In genomic region chr3:116408856-116409255, GRCm38 (mm10) we compare ENCODE assay signal across 16 mouse cellular contexts.
"Had no signal": no experiment of that assay in that cellular context is flagged by ENCODE, and none has a peak within 500 bp of the region (broad histone marks: within the 10 kb centered on the region; RNA-seq: fewer than 3 reads in every experiment).

No protein-coding gene starts in this region.

- H3K27ac ChIP-seq: lung, embryonic 15.5 days; macrophage; midbrain, embryonic 13.5 days; midbrain, embryonic 15.5 days; neural tube, embryonic 12.5 days; stomach, embryonic 15.5 days; stomach, postnatal 0 days had no signal

- DNase-seq: lung, postnatal 14 days; lung, postnatal 36 days; right cerebral cortex, postnatal 14 days; thymus, adult 2 months; thymus, postnatal 25 days; thymus, postnatal 4 days had no signal

- H3K9me3 ChIP-seq: lung, embryonic 15.5 days; megakaryocyte, embryonic 14.5 days; midbrain, embryonic 13.5 days; midbrain, embryonic 15.5 days; neural tube, embryonic 12.5 days; stomach, embryonic 15.5 days had no signal

- H3K4me3 ChIP-seq: lung, embryonic 15.5 days; megakaryocyte, embryonic 14.5 days; midbrain, embryonic 13.5 days; midbrain, embryonic 15.5 days; neural tube, embryonic 12.5 days; stomach, embryonic 15.5 days had no signal

- H3K27me3 ChIP-seq: lung, embryonic 15.5 days; megakaryocyte, embryonic 14.5 days; midbrain, embryonic 13.5 days; midbrain, embryonic 15.5 days; neural tube, embryonic 12.5 days; stomach, embryonic 15.5 days had no signal

- ATAC-seq: lung, postnatal 0 days; midbrain, embryonic 13.5 days; midbrain, embryonic 15.5 days had no signal

- H3K36me3 ChIP-seq: lung, embryonic 15.5 days; midbrain, embryonic 15.5 days; stomach, embryonic 15.5 days had no signal

- H3K4me2 ChIP-seq: lung, embryonic 15.5 days; midbrain, embryonic 11.5 days; midbrain, embryonic 13.5 days; midbrain, embryonic 15.5 days; neural tube, embryonic 12.5 days; stomach, embryonic 15.5 days had no signal

- H3K9ac ChIP-seq: lung, embryonic 15.5 days; midbrain, embryonic 13.5 days; midbrain, embryonic 15.5 days; neural tube, embryonic 12.5 days; stomach, embryonic 15.5 days had no signal
